Mouse (Mus musculus) hindbrain, embryonic 11.5 days (tissue): Measurements from ENCODE around the gene Gm10837. TPM values are rescaled to one million over a fixed set of nuclear protein-coding genes. Genes with fewer than 3 reads are reported as not detected.
"Not testable (repeated sequence)": the region's sequence is repeated elsewhere in the genome, so short reads cannot be mapped to it uniquely, and the experiment has no call there.

Experiments
- ATAC-seq: fragments of 200-750 bp; cut with Nextera tagmentation; 2 replicates; pipeline ENCODE4 v1.8.0; 2017; ENCODE audit warnings: mild to moderate bottlenecking, moderate TSS enrichment, moderate library complexity; ENCODE audit not compliant: low FRiP score
- DNase-seq: peaks from one replicate; pipeline ENCODE4 v3.0.0-alpha.2; 2015; ENCODE audit warnings: low spot score
- H3K27ac ChIP-seq: fragments of 300-500 bp; sonication (generic); 2 replicates; pipeline ENCODE4 v1.5.1; 2014; ENCODE audit warnings: mild to moderate bottlenecking, low read depth, low read length
- H3K27me3 ChIP-seq: fragments of 300-500 bp; sonication (generic); 2 replicates; pipeline ENCODE4 v1.6.1; 2014; ENCODE audit warnings: mild to moderate bottlenecking, low read length, moderate library complexity, mixed read lengths; ENCODE audit not compliant: control insufficient read depth, insufficient read depth
- H3K36me3 ChIP-seq: fragments of 300-500 bp; sonication (generic); 2 replicates; pipeline ENCODE4 v1.6.1; 2014; ENCODE audit warnings: mild to moderate bottlenecking, low read length, moderate library complexity, mixed read lengths; ENCODE audit not compliant: control insufficient read depth, insufficient read depth
- H3K4me1 ChIP-seq: fragments of 300-500 bp; sonication (generic); replicated peaks from 2 replicates; pipeline ENCODE4 v1.6.1; 2014; ENCODE audit warnings: low read length, mixed read lengths; ENCODE audit not compliant: control insufficient read depth, insufficient read depth
- H3K4me2 ChIP-seq: fragments of 300-500 bp; sonication (generic); replicated peaks from 2 replicates; pipeline ENCODE4 v1.6.1; 2014; ENCODE audit warnings: mild to moderate bottlenecking, low read depth, low read length
- H3K4me3 ChIP-seq: fragments of 300-500 bp; sonication (generic); 2 replicates; pipeline ENCODE4 v1.5.1; 2014; ENCODE audit warnings: low read depth, low read length
- H3K9ac ChIP-seq: fragments of 300-500 bp; sonication (generic); 2 replicates; pipeline ENCODE4 v1.6.1; 2014; ENCODE audit warnings: low read depth, low read length
- H3K9me3 ChIP-seq: fragments of 300-500 bp; sonication (generic); 2 replicates; pipeline ENCODE4 v1.6.1; 2016; ENCODE audit warnings: low read length; ENCODE audit not compliant: control insufficient read depth
- WGBS: fragments of 180-500 bp; shearing (Covaris S2); extraction: QIAGEN DNeasy Blood & Tissue Kit; methylation state at CpG from one replicate; pipeline ENCODE4 v1.1.7; 2014; 5-methylcytosine and 5-hydroxymethylcytosine counted together
- polyA plus RNA-seq: library from polyadenylated mRNA; unstranded; fragments of >200 nt; fragmentation: Nextera tagmentation; extraction: Ambion mirVana; gene quantifications from 2 replicates; pipeline ENCODE4 v1.2.1, GENCODE M21; 2014

Gm10837 gene
- polyA plus RNA-seq, 1 experiment from 2014 or later: 0.76 TPM

- peaks cover 28% of the 10 kb centered on the region for H3K27me3 ChIP-seq
- peaks cover 17% of the 10 kb centered on the region for H3K4me1 ChIP-seq
- 0 out of 2 replicates have a peak overlapping the region, but pooled peaks have one; percentile 8 for H3K4me3 ChIP-seq
- no peaks in the 10 kb centered on the region for H3K36me3 ChIP-seq
- ATAC-seq: peak; percentile 53
- 4% methylated on average over 12 of the region's 12 CpGs for WGBS
- H3K9me3 ChIP-seq: no peaks in the 10 kb centered on the region
- DNase-seq: peak; percentile 69
- H3K27ac ChIP-seq: peak overlapping the region; percentile 92
- H3K4me2 ChIP-seq: peak overlapping the region; percentile 41
- 0 out of 2 replicates have a peak overlapping the region, but pooled peaks have one; percentile 31 for H3K9ac ChIP-seq
Measured at GRCm38 (mm10) chr14:122453996-122454738, 36.2 kb upstream of the Gm10837 start.

GRCm38 (mm10) chr14:122454901-122455561, 35.4 kb upstream of the Gm10837 start:
- peak; percentile 51 for DNase-seq
- Histone ChIP-seq H3K9ac (no peak overlapping the region), H3K9me3 (no peaks in the 10 kb centered on the region), H3K4me2 (no peak overlapping the region), H3K36me3 (no peaks in the 10 kb centered on the region), H3K27me3 (peaks cover 22% of the 10 kb centered on the region), H3K4me1 (peaks cover 14% of the 10 kb centered on the region), H3K4me3 (no peak overlapping the region), H3K27ac (peak overlapping the region; percentile 92; the same call in 1 of the 2 replicates)
- ATAC-seq: no peak
- 22% methylated on average over 10 of the region's 10 CpGs for WGBS

- ATAC-seq: no peak
- H3K4me2 ChIP-seq: no peak overlapping the region
- peaks cover 10% of the 10 kb centered on the region; the same call in 1 of the 2 replicates for H3K4me1 ChIP-seq
- 39% methylated on average over 4 of the region's 4 CpGs for WGBS
- H3K9me3 ChIP-seq: no peaks in the 10 kb centered on the region
- H3K27ac ChIP-seq: no peak overlapping the region
- H3K9ac ChIP-seq: no peak overlapping the region
- DNase-seq: peak; percentile 22
- no peaks in the 10 kb centered on the region for H3K36me3 ChIP-seq
- H3K4me3 ChIP-seq: no peak overlapping the region
- H3K27me3 ChIP-seq: peaks cover 20% of the 10 kb centered on the region
Measured at GRCm38 (mm10) chr14:122455562-122455958, 34.8 kb upstream of the Gm10837 start.

DNA sequence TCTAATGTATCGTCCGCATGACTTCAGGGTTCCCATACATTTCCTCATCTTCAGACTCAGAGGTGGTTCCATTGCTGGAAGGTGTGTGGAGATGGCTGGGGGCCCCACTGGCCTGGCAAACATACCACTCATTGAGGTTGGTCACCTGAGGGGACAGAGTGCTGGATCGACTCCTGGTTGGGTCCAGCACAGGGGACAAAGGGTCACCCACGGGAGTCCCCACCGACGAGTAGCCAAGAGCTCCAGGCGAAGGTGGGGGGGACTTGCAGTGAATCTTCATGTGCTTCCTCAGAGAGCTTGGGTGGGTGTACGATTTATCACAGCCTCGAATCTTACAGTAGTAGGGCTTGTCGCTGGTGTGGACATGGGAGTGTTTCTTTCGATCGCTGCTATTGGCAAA, 31.1 kb upstream of the Gm10837 start:
- not testable (repeated sequence) for H3K4me1 ChIP-seq, H3K4me3 ChIP-seq, H3K9me3 ChIP-seq, H3K36me3 ChIP-seq, ATAC-seq, H3K27ac ChIP-seq, DNase-seq
- WGBS: 88% methylated on average over 9 of the region's 12 CpGs
- peaks cover 32% of the 10 kb centered on the region for H3K27me3 ChIP-seq
- H3K9ac ChIP-seq: peak overlapping the region; percentile 52; the same call in 1 of the 2 replicates
- H3K4me2 ChIP-seq: peak overlapping the region; percentile 35; the same call in 1 of the 2 replicates

- 0 out of 2 replicates have a peak, but pooled peaks cover 3% of the 10 kb centered on the region for H3K4me1 ChIP-seq
- 92% methylated on average over 1 of the region's 1 CpGs for WGBS
- DNase-seq (no peak), ATAC-seq (no peak)
- H3K27ac ChIP-seq: no peak overlapping the region
- H3K27me3 ChIP-seq: peaks cover 32% of the 10 kb centered on the region
- H3K4me3 ChIP-seq: peak overlapping the region; percentile 25
- no peaks in the 10 kb centered on the region for H3K36me3 ChIP-seq
- H3K9me3 ChIP-seq: no peaks in the 10 kb centered on the region
- peak overlapping the region; percentile 35 for H3K4me2 ChIP-seq
- H3K9ac ChIP-seq: peak overlapping the region; percentile 52
Measured at GRCm38 (mm10) chr14:122459776-122460175, 30.6 kb upstream of the Gm10837 start.

DNA sequence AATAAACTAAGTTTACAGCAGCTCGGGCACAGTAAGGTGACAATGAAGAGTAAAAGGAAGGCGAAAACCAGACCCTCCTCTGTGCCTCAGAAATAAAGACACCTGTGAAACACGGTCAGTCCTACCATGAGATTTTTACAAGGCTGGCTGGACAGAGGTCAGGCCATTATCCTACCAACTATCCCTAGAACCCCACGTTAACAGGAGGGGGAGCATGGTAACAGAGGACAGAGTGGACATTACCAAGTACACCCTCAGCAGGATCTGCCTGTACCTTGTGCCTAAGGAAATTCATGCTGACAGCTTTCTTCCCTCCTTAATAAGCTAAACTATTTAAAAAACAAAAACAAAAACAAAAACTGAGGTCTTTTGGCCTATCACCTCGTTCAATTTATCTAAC, 30.2 kb upstream of the Gm10837 start:
- ATAC-seq (no peak), DNase-seq (no peak)
- peak overlapping the region; percentile 52 for H3K9ac ChIP-seq
- peaks cover 37% of the 10 kb centered on the region for H3K27me3 ChIP-seq
- no peak overlapping the region; the same call in 1 of the 2 replicates for H3K27ac ChIP-seq
- peak overlapping the region; percentile 35 for H3K4me2 ChIP-seq
- peak overlapping the region; percentile 25 for H3K4me3 ChIP-seq
- H3K9me3 ChIP-seq: no peaks in the 10 kb centered on the region
- WGBS: 47% methylated on average over 5 of the region's 5 CpGs
- no peaks in the 10 kb centered on the region for H3K36me3 ChIP-seq
- H3K4me1 ChIP-seq: peaks cover 6% of the 10 kb centered on the region; the same call in 1 of the 2 replicates

GRCm38 (mm10) chr14:122461500-122461899, 28.9 kb upstream of the Gm10837 start:
- peak overlapping the region; percentile 95 for H3K27ac ChIP-seq
- H3K27me3 ChIP-seq: peaks cover 45% of the 10 kb centered on the region

GRCm38 (mm10) chr14:122461966-122462365, 28.4 kb upstream of the Gm10837 start:
- peaks cover 8% of the 10 kb centered on the region; the same call in 1 of the 2 replicates for H3K4me1 ChIP-seq
- peaks cover 48% of the 10 kb centered on the region for H3K27me3 ChIP-seq
- ATAC-seq (no peak), DNase-seq (peak; percentile 48)
- WGBS: 5% methylated on average over 9 of the region's 9 CpGs
- H3K27ac ChIP-seq: peak overlapping the region; percentile 95
- peak overlapping the region; percentile 78 for H3K4me2 ChIP-seq
- H3K9me3 ChIP-seq: no peaks in the 10 kb centered on the region
- H3K9ac ChIP-seq: peak overlapping the region; percentile 68
- no peaks in the 10 kb centered on the region for H3K36me3 ChIP-seq
- peak overlapping the region; percentile 73 for H3K4me3 ChIP-seq

More at GRCm38 (mm10) chr14:122461500-122461899, 28.9 kb upstream of the Gm10837 start:
- Histone ChIP-seq H3K4me2 (peak overlapping the region; percentile 78), H3K36me3 (no peaks in the 10 kb centered on the region), H3K9me3 (no peaks in the 10 kb centered on the region), H3K4me1 (peaks cover 8% of the 10 kb centered on the region; the same call in 1 of the 2 replicates), H3K4me3 (peak overlapping the region; percentile 73), H3K9ac (peak overlapping the region; percentile 68)
- DNase-seq (no peak), ATAC-seq (no peak)
- WGBS: 23% methylated on average over 3 of the region's 3 CpGs
